Mouse (Mus musculus): ENCODE results near the gene Itpr2.

DNA sequence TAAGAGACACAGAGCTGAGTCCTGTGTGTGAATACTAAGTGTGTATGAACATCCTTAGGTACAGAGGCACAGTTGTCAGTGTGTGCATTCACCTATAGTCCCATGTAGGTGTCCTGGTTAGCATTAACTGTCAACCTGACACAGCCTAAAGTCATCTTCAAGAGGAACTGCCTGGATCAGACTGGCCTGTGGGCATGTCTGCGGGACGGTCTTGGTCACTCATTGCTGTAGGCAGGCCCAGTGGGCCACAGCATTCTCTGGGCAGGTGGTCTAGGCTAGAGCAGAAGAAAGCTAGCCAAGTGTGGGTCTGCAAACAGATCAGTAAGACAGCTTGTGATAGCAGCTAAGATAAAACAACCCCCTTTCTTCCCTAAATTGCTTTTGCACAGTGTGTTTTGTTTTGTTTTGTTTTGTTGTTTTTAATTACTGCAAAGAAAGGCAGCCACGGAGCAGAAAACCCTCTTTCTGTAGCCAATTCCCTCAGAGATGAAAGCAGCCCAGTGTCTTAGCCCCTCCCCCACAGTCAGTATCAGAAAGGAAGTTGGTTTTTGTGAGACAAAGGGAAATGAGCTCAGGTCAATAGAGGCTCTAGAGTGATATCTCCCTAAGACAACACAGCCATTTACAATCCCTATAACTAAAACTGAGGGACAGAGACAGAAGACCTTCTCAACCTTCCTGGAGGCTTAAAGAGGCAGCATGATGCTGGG lies 422.1 kb downstream of the Itpr2 start:
- TF ChIP-seq CTCF (IDR thresholded peaks at IDR 0.05; ENCODE audit: borderline replicate concordance, insufficient read depth, low read depth, low read length) (no peak), POLR2A (IDR thresholded peaks at IDR 0.05; ENCODE audit: borderline replicate concordance, insufficient read depth, low read length) (no peak)

Data from cerebellum, adult 2 months (tissue).